Comparison of ENCODE assay signal across 20 mouse cellular contexts in genomic region chr17:14599681-14600080, GRCm38 (mm10).
DNase-seq lines count a peak whose midpoint lies in the region; ATAC-seq and TF ChIP-seq lines count a peak whose summit lies in the region.
"Had no signal": no experiment of that assay in that cellular context is flagged by ENCODE, and none has a peak within 500 bp of the region (broad histone marks: within the 10 kb centered on the region; RNA-seq: fewer than 3 reads in every experiment).

No protein-coding gene starts in this region.

- peaks cover 17% of the 10 kb centered on the region; the same call in 1 of the 2 replicates for H3K4me1 ChIP-seq in embryonic facial prominence, embryonic 12.5 days
- H3K4me1 ChIP-seq in embryonic facial prominence, embryonic 14.5 days (ENCODE audit: control insufficient read depth, insufficient read depth, low read length) = peaks cover 32% of the 10 kb centered on the region
- H3K4me1 ChIP-seq in midbrain, embryonic 11.5 days (ENCODE audit: control insufficient read depth, insufficient read depth, low read length) = no peaks in the 10 kb centered on the region
- H3K4me1 ChIP-seq: forebrain, embryonic 13.5 days; heart, embryonic 12.5 days; hindbrain, embryonic 10.5 days had no signal

- no peak overlapping the region for H3K4me3 ChIP-seq in embryonic facial prominence, embryonic 12.5 days
- H3K4me3 ChIP-seq in embryonic facial prominence, embryonic 14.5 days (ENCODE audit: low read depth, low read length) = no peak overlapping the region
- no peak overlapping the region for H3K4me3 ChIP-seq in left cerebral cortex, adult 2 months
- no peak overlapping the region for H3K4me3 ChIP-seq in midbrain, embryonic 11.5 days (ENCODE audit: low read depth, low read length)
- H3K4me3 ChIP-seq: forebrain, embryonic 13.5 days; heart, adult 2 months; heart, embryonic 12.5 days; hindbrain, embryonic 10.5 days had no signal

- TF ChIP-seq CTCF in left cerebral cortex, adult 2 months (IDR thresholded peaks at IDR 0.05) = no peak

- peak overlapping the region; percentile 4; the same call in 1 of the 2 replicates for H3K27ac ChIP-seq in embryonic facial prominence, embryonic 12.5 days
- peak overlapping the region; percentile 65 for H3K27ac ChIP-seq in embryonic facial prominence, embryonic 14.5 days (replicated peaks; ENCODE audit: low read depth, low read length)
- no peak overlapping the region for H3K27ac ChIP-seq in left cerebral cortex, adult 2 months
- H3K27ac ChIP-seq in midbrain, embryonic 11.5 days (ENCODE audit: low read depth, low read length) = no peak overlapping the region
- H3K27ac ChIP-seq: forebrain, embryonic 13.5 days; heart, adult 2 months; hindbrain, embryonic 10.5 days had no signal

- 0 out of 2 replicates have a peak, but pooled peaks cover 3% of the 10 kb centered on the region for H3K27me3 ChIP-seq in embryonic facial prominence, embryonic 12.5 days
- H3K27me3 ChIP-seq in embryonic facial prominence, embryonic 14.5 days (replicated peaks; ENCODE audit: control insufficient read depth, insufficient read depth, low read length) = no peaks in the 10 kb centered on the region
- no peaks in the 10 kb centered on the region for H3K27me3 ChIP-seq in midbrain, embryonic 11.5 days (ENCODE audit: control insufficient read depth, insufficient read depth, low read length)
- H3K27me3 ChIP-seq: forebrain, embryonic 13.5 days; heart, embryonic 12.5 days had no signal

- no peaks in the 10 kb centered on the region for H3K36me3 ChIP-seq in embryonic facial prominence, embryonic 12.5 days
- H3K36me3 ChIP-seq in embryonic facial prominence, embryonic 14.5 days (ENCODE audit: control insufficient read depth, insufficient read depth, low read length) = no peaks in the 10 kb centered on the region
- no peaks in the 10 kb centered on the region for H3K36me3 ChIP-seq in midbrain, embryonic 11.5 days (ENCODE audit: control insufficient read depth, insufficient read depth, low read length)
- H3K36me3 ChIP-seq: heart, embryonic 12.5 days; hindbrain, embryonic 10.5 days had no signal

- H3K9me3 ChIP-seq in embryonic facial prominence, embryonic 12.5 days = no peaks in the 10 kb centered on the region
- H3K9me3 ChIP-seq in embryonic facial prominence, embryonic 14.5 days (ENCODE audit: control insufficient read depth, low read length) = no peaks in the 10 kb centered on the region
- no peaks in the 10 kb centered on the region for H3K9me3 ChIP-seq in midbrain, embryonic 11.5 days (ENCODE audit: control insufficient read depth, low read length)
- H3K9me3 ChIP-seq: forebrain, embryonic 13.5 days; heart, embryonic 12.5 days; hindbrain, embryonic 10.5 days had no signal

- DNase-seq in heart, adult 11 months = peak; percentile 93
- DNase-seq in heart, adult 8-10 months (ENCODE audit: low spot score) = no peak
- no peak for DNase-seq in embryonic facial prominence, embryonic 14.5 days (ENCODE audit: low spot score)
- peak; percentile 34 for DNase-seq in skeletal muscle tissue, adult 2 months (ENCODE audit: low read depth, low spot score)
- no peak for DNase-seq in left cerebral cortex, adult 2 months (ENCODE audit: extremely low spot score in 1 of 2, low spot score in 2 of 2)
- DNase-seq in midbrain, embryonic 11.5 days (ENCODE audit: low spot score, missing footprints) = no peak
- DNase-seq: adrenal gland, adult 2 months; adrenal gland, postnatal 25 days; cerebellum, adult 18-20 months; cerebellum, adult 9-11 months; cerebellum, postnatal 36 days; forebrain, postnatal 0 days had no signal

- H3K4me2 ChIP-seq in embryonic facial prominence, embryonic 12.5 days (replicated peaks) = no peak overlapping the region
- H3K4me2 ChIP-seq in embryonic facial prominence, embryonic 14.5 days (ENCODE audit: low read depth, low read length) = no peak overlapping the region
- H3K4me2 ChIP-seq in midbrain, embryonic 11.5 days = no peak overlapping the region
- H3K4me2 ChIP-seq: forebrain, embryonic 13.5 days; heart, embryonic 12.5 days had no signal

- ATAC-seq in embryonic facial prominence, embryonic 12.5 days (ENCODE audit: insufficient number of reproducible peaks, insufficient read depth, low FRiP score, low TSS enrichment) = no peak
- ATAC-seq in embryonic facial prominence, embryonic 14.5 days (ENCODE audit: low read depth) = no peak
- no peak for ATAC-seq in midbrain, embryonic 11.5 days (ENCODE audit: low FRiP score)
- ATAC-seq: forebrain, embryonic 13.5 days; forebrain, postnatal 0 days; hindbrain, embryonic 16.5 days; inflammation-experienced regulatory T-cells, adult 6 months; intestine, postnatal 0 days had no signal

- intact Hi-C loops in left cerebral cortex, adult 2 months (cut with DNase I) = no loop called here

- 48% methylated on average over 10 of the region's 10 CpGs for WGBS in embryonic facial prominence, embryonic 12.5 days
- WGBS in embryonic facial prominence, embryonic 14.5 days = 51% methylated on average over 10 of the region's 10 CpGs
- 82% methylated on average over 10 of the region's 10 CpGs for WGBS in midbrain, embryonic 11.5 days

- no peak overlapping the region for H3K9ac ChIP-seq in embryonic facial prominence, embryonic 12.5 days
- H3K9ac ChIP-seq in embryonic facial prominence, embryonic 14.5 days (ENCODE audit: low read depth, low read length) = no peak overlapping the region
- no peak overlapping the region for H3K9ac ChIP-seq in midbrain, embryonic 11.5 days (ENCODE audit: low read length)
- H3K9ac ChIP-seq: forebrain, embryonic 13.5 days; forebrain, postnatal 0 days; heart, embryonic 12.5 days had no signal

Comparison
In these comparisons a context has a peak if more than half of its experiments do, and no peak if none do; other contexts are left out.
1. DNase-seq: peak in heart, adult 11 months (single experiment) and skeletal muscle tissue, adult 2 months (single experiment); none in heart, adult 8-10 months (single experiment), embryonic facial prominence, embryonic 14.5 days (single experiment), left cerebral cortex, adult 2 months (0 of 2) and midbrain, embryonic 11.5 days (single experiment).
2. H3K27ac ChIP-seq: peak in embryonic facial prominence, embryonic 12.5 days (single experiment) and embryonic facial prominence, embryonic 14.5 days (single experiment); none in left cerebral cortex, adult 2 months (single experiment) and midbrain, embryonic 11.5 days (single experiment).